Mouse (Mus musculus) kidney, embryonic 14.5 days (tissue): ENCODE measurements at regions not wholly inside any gene's neighbourhood (a gene's known extent, or its start where the extent isn't known, plus 50 kb on each side); places are given as distances from the start of the nearest gene placed in this dataset.

Source experiments
- ATAC-seq: fragments of 200-750 bp; cut with Nextera tagmentation; 2 replicates; pipeline ENCODE4 v1.8.0; 2017; ENCODE audit warnings: moderate number of reproducible peaks, mild to moderate bottlenecking, moderate TSS enrichment, moderate library complexity; ENCODE audit not compliant: low FRiP score, low TSS enrichment
- H3K27ac ChIP-seq: fragments of 300-500 bp; sonication (generic); 2 replicates; pipeline ENCODE4 v1.5.1; 2014; ENCODE audit warnings: low read depth, mild to moderate bottlenecking, low read length, moderate library complexity, mixed read lengths
- H3K27me3 ChIP-seq: fragments of 300-500 bp; sonication (generic); 2 replicates; pipeline ENCODE4 v1.6.1; 2014; ENCODE audit warnings: mild to moderate bottlenecking, low read length; ENCODE audit not compliant: control insufficient read depth, insufficient read depth
- H3K36me3 ChIP-seq: fragments of 300-500 bp; sonication (generic); 2 replicates; pipeline ENCODE4 v1.6.1; 2014; ENCODE audit warnings: low read length, mixed read lengths; ENCODE audit not compliant: control insufficient read depth, insufficient read depth
- H3K4me1 ChIP-seq: fragments of 300-500 bp; sonication (generic); 2 replicates; pipeline ENCODE4 v1.6.1; 2014; ENCODE audit warnings: low read length, mixed read lengths; ENCODE audit not compliant: control insufficient read depth, insufficient read depth
- H3K4me2 ChIP-seq: fragments of 300-500 bp; sonication (generic); replicated peaks from 2 replicates; pipeline ENCODE4 v1.6.1; 2014; ENCODE audit warnings: low read depth, mild to moderate bottlenecking, low read length
- H3K4me3 ChIP-seq: fragments of 300-500 bp; sonication (generic); 2 replicates; pipeline ENCODE4 v1.5.1; 2014; ENCODE audit warnings: mild to moderate bottlenecking, low read length
- H3K9ac ChIP-seq: fragments of 300-500 bp; sonication (generic); 2 replicates; pipeline ENCODE4 v1.6.1; 2014; ENCODE audit warnings: low read depth, mild to moderate bottlenecking, low read length, moderate library complexity
- H3K9me3 ChIP-seq: fragments of 300-500 bp; sonication (generic); 2 replicates; pipeline ENCODE4 v1.6.1; 2016; ENCODE audit warnings: low read length; ENCODE audit not compliant: control insufficient read depth
- WGBS: fragments of 180-500 bp; shearing (Covaris S2); extraction: QIAGEN DNeasy Blood & Tissue Kit; methylation state at CpG from one replicate; pipeline ENCODE4 v1.1.7; 2014; 5-methylcytosine and 5-hydroxymethylcytosine counted together

- H3K27me3 ChIP-seq: no peaks in the 10 kb centered on the region
- ATAC-seq: no peak
- WGBS: 73% methylated on average over 2 of the region's 2 CpGs
- no peak overlapping the region for H3K4me3 ChIP-seq
- no peaks in the 10 kb centered on the region for H3K4me1 ChIP-seq
- no peak overlapping the region for H3K9ac ChIP-seq
- no peaks in the 10 kb centered on the region for H3K9me3 ChIP-seq
- H3K27ac ChIP-seq: no peak overlapping the region
- no peaks in the 10 kb centered on the region for H3K36me3 ChIP-seq
- H3K4me2 ChIP-seq: no peak overlapping the region
Observed at GRCm38 (mm10) chr8:18021196-18021595, 956.9 kb downstream of the Defb40 start.

DNA sequence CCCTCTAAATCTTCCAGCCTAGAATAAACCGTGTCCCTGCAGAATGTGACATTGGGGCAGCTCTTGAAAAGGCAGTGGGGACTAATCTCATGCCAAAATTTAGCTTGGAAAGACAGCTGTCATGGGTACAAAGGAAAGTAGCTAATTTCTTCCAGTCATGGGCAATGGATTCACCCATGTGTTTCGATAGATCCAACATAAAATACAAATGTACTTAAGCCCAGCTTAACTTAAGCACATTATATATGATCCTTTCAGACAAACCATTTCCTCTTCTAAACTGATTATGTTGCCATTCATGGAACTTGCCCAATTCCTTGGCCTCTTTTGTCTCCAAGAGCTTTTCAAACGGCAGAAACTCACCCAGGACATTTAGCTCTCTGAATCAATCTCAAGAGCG lies 970.5 kb downstream of the Defb40 start:
- Histone ChIP-seq H3K4me1 (no peaks in the 10 kb centered on the region), H3K36me3 (no peaks in the 10 kb centered on the region), H3K9ac (no peak overlapping the region), H3K9me3 (no peaks in the 10 kb centered on the region), H3K27me3 (no peaks in the 10 kb centered on the region), H3K27ac (no peak overlapping the region), H3K4me3 (no peak overlapping the region), H3K4me2 (no peak overlapping the region)
- WGBS: 79% methylated on average over 4 of the region's 4 CpGs
- ATAC-seq: no peak

- ATAC-seq: no peak
- Histone ChIP-seq H3K9me3 (no peaks in the 10 kb centered on the region), H3K27me3 (no peaks in the 10 kb centered on the region), H3K9ac (no peak overlapping the region), H3K27ac (no peak overlapping the region), H3K4me2 (no peak overlapping the region), H3K36me3 (no peaks in the 10 kb centered on the region), H3K4me3 (no peak overlapping the region), H3K4me1 (no peaks in the 10 kb centered on the region)
- WGBS: 92% methylated on average over 2 of the region's 2 CpGs
Observed at GRCm38 (mm10) chr8:18005660-18006059, 972.4 kb downstream of the Defb40 start.

- no peak overlapping the region for H3K9ac ChIP-seq
- H3K4me3 ChIP-seq: no peak overlapping the region
- no peaks in the 10 kb centered on the region for H3K36me3 ChIP-seq
- no peak overlapping the region for H3K27ac ChIP-seq
- H3K27me3 ChIP-seq: no peaks in the 10 kb centered on the region
- ATAC-seq: no peak
- WGBS: 85% methylated on average over 5 of the region's 5 CpGs
- no peaks in the 10 kb centered on the region for H3K9me3 ChIP-seq
- H3K4me2 ChIP-seq: no peak overlapping the region
- H3K4me1 ChIP-seq: no peaks in the 10 kb centered on the region
Observed at GRCm38 (mm10) chr8:18000750-18001149, 977.3 kb downstream of the Defb40 start.

DNA sequence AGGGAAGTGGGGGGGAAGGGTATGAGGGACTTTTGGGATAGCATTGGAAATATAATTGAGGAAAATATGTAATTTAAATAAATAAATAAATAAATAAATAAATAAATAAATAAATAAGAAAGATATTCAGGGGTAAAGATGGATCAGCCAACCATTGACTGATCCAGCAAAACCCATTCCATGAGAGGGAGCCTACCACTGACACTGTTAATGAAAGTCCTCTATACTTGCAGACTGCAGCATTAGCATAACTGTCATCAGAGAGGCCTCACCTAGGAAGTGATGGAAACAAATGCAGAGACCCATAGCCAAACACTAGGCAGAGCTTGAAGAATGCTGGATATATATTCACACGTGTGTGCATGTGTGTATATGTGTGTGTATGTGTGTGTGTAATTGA lies 993.3 kb downstream of the Defb40 start:
- Histone ChIP-seq H3K4me1 (no peaks in the 10 kb centered on the region), H3K4me3 (no peak overlapping the region), H3K27ac (no peak overlapping the region), H3K9me3 (no peaks in the 10 kb centered on the region), H3K27me3 (no peaks in the 10 kb centered on the region), H3K4me2 (no peak overlapping the region), H3K36me3 (no peaks in the 10 kb centered on the region), H3K9ac (no peak overlapping the region)
- ATAC-seq: no peak
- WGBS: 79% methylated on average over 1 of the region's 1 CpGs

- H3K27ac ChIP-seq: no peak overlapping the region
- no peaks in the 10 kb centered on the region for H3K4me1 ChIP-seq
- no peak overlapping the region for H3K9ac ChIP-seq
- WGBS: 71% methylated on average over 1 of the region's 1 CpGs
- no peaks in the 10 kb centered on the region for H3K9me3 ChIP-seq
- no peak overlapping the region for H3K4me3 ChIP-seq
- no peaks in the 10 kb centered on the region for H3K27me3 ChIP-seq
- H3K36me3 ChIP-seq: no peaks in the 10 kb centered on the region
- ATAC-seq: no peak
- H3K4me2 ChIP-seq: no peak overlapping the region
Observed at GRCm38 (mm10) chr8:17948848-17949247, 1029.2 kb downstream of the Defb40 start.

- Histone ChIP-seq H3K9me3 (no peaks in the 10 kb centered on the region), H3K4me1 (no peaks in the 10 kb centered on the region), H3K4me2 (no peak overlapping the region), H3K27ac (no peak overlapping the region), H3K9ac (no peak overlapping the region), H3K4me3 (no peak overlapping the region), H3K36me3 (no peaks in the 10 kb centered on the region), H3K27me3 (no peaks in the 10 kb centered on the region)
- ATAC-seq: no peak
- 89% methylated on average over 22 of the region's 22 CpGs for WGBS
Observed at GRCm38 (mm10) chr8:17948053-17948834, 1029.8 kb downstream of the Defb40 start.

DNA sequence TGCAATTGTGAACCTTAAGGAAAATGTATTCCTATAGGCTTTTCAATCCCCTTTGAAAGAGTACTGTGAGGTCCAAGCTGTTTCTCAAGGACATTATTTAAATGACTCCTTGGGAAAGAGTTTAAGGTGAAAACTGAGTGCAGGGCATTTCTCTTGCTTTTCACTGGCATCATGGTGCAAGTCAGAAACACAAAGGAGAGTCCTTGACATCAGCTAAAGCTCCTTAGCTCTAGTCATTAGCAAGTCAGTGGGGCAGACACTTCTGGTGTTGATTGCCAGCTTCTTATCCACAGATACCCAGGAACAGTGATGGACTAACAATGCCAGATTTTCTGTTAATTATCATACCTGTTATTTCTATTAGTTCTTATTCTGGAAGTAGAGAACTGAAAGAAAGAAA lies 1043.4 kb downstream of the Defb40 start:
- Histone ChIP-seq H3K4me2 (no peak overlapping the region), H3K27ac (no peak overlapping the region), H3K36me3 (no peaks in the 10 kb centered on the region), H3K9ac (no peak overlapping the region), H3K4me1 (no peaks in the 10 kb centered on the region), H3K9me3 (no peaks in the 10 kb centered on the region), H3K4me3 (no peak overlapping the region), H3K27me3 (no peaks in the 10 kb centered on the region)
- ATAC-seq: no peak

DNA sequence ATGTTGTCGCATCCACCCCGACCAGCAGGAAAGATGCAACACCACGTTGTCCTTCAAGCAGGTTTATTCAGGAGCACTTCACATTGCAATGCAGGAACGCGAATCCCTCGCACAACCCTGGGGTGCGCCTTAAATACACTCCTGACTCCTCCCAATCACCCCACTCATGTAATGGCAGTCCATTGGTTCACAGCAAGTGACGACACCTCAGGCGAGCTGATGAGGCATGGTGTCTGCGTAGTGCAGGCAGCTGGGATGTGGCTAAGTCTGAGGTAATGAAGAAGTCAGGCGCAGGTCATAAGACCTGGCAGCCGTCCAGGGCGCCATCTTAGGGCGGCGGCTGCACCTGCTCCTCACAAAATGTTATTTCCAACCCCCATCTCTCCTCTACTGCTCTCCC lies 1068.7 kb downstream of the Defb40 start:
- Histone ChIP-seq H3K4me3 (no peak overlapping the region), H3K9me3 (no peaks in the 10 kb centered on the region), H3K4me2 (no peak overlapping the region), H3K27ac (no peak overlapping the region), H3K9ac (no peak overlapping the region), H3K4me1 (no peaks in the 10 kb centered on the region), H3K36me3 (no peaks in the 10 kb centered on the region), H3K27me3 (no peaks in the 10 kb centered on the region)
- WGBS: 89% methylated on average over 15 of the region's 15 CpGs
- ATAC-seq: no peak
